Mouse (Mus musculus) spleen, adult 2 months (tissue): ENCODE measurements around the gene Abca7. TPM values are rescaled to one million over a fixed set of nuclear protein-coding genes. Genes with fewer than 3 reads are reported as not detected.

Source experiments
- DNase-seq, 2 experiments: peaks; one replicate each; pipeline versions ENCODE4 v3.0.0 to v3.0.0-alpha.2; 2012 to 2021; ENCODE audit warnings: low spot score in 2 of 2, low read depth in 1 of 2
- H3K27ac ChIP-seq: fragments of 200-500 bp; 2 replicates; pipeline ENCODE4 v1.5.1; 2012; ENCODE audit warnings: low read length, inconsistent platforms; ENCODE audit not compliant: insufficient read depth
- H3K27me3 ChIP-seq: fragments of 200-500 bp; 2 replicates; pipeline ENCODE4 v1.6.1; 2012; ENCODE audit warnings: mild to moderate bottlenecking, moderate library complexity, low read length, inconsistent platforms; ENCODE audit not compliant: control insufficient read depth, insufficient read depth
- H3K36me3 ChIP-seq: fragments of 200-500 bp; 2 replicates; pipeline ENCODE4 v1.6.1; 2012; ENCODE audit warnings: mild to moderate bottlenecking, low read length, inconsistent platforms; ENCODE audit not compliant: control insufficient read depth, insufficient read depth
- H3K4me1 ChIP-seq: fragments of 200-500 bp; 2 replicates; pipeline ENCODE4 v1.6.1; 2011; ENCODE audit warnings: inconsistent platforms; ENCODE audit not compliant: control insufficient read depth, insufficient read depth, insufficient read length
- H3K4me3 ChIP-seq: fragments of 200-500 bp; 2 replicates; pipeline ENCODE4 v1.5.1; 2011; ENCODE audit warnings: mild to moderate bottlenecking, inconsistent platforms; ENCODE audit not compliant: insufficient read depth, insufficient read length; ENCODE audit errors: extremely low read depth
- CTCF ChIP-seq: fragments of 200-500 bp; IDR thresholded peaks from 2 replicates; pipeline ENCODE4 v1.5.1; 2011; ENCODE audit warnings: mild to moderate bottlenecking, inconsistent platforms; ENCODE audit not compliant: insufficient read depth, insufficient read length, insufficient replicate concordance; ENCODE audit errors: extremely low read depth
- POLR2A ChIP-seq: fragments of 200-500 bp; IDR thresholded peaks from 2 replicates; pipeline ENCODE4 v1.6.1; 2011; ENCODE audit warnings: low read depth, low read length, inconsistent platforms
- WGBS: fragments of 180-500 bp; shearing (Covaris S2); methylation state at CpG from one replicate; pipeline ENCODE4 v1.1.7; 2018; 5-methylcytosine and 5-hydroxymethylcytosine counted together
- polyA plus RNA-seq: library from polyadenylated mRNA; depleted of rRNA; stranded (reverse); fragments of >200 nt; gene quantifications from 2 replicates; pipeline ENCODE4 v1.2.3, GENCODE M21; 2012

The Abca7 gene
- polyA plus RNA-seq, 1 experiment, result 50.4 TPM

GRCm38 (mm10) chr10:79966886-79967400 is 29.4 kb upstream of the Abca7 start:
- H3K27me3 ChIP-seq, result peaks cover 10% of the 10 kb centered on the region
- no peak overlapping the region for H3K27ac ChIP-seq
- peaks cover 38% of the 10 kb centered on the region for H3K36me3 ChIP-seq
- WGBS, result 94% methylated on average over 5 of the region's 5 CpGs
- no peak overlapping the region for H3K4me3 ChIP-seq
- no peak for TF ChIP-seq CTCF
- no peak for TF ChIP-seq POLR2A
- H3K4me1 ChIP-seq, result no peaks in the 10 kb centered on the region; the same call in 1 of the 2 replicates
- DNase-seq, result no peak

GRCm38 (mm10) chr10:79968181-79968580 is 28.1 kb upstream of the Abca7 start:
- TF ChIP-seq POLR2A (no peak), CTCF (no peak)
- peaks cover 36% of the 10 kb centered on the region for H3K36me3 ChIP-seq
- H3K4me1 ChIP-seq, result no peaks in the 10 kb centered on the region; the same call in 1 of the 2 replicates
- H3K4me3 ChIP-seq, result no peak overlapping the region
- no peak for DNase-seq
- no peak overlapping the region for H3K27ac ChIP-seq
- peaks cover 10% of the 10 kb centered on the region for H3K27me3 ChIP-seq
- WGBS, result 96% methylated on average over 1 of the region's 1 CpGs

GRCm38 (mm10) chr10:79969124-79969568 is 27.1 kb upstream of the Abca7 start:
- peaks cover 34% of the 10 kb centered on the region for H3K36me3 ChIP-seq
- H3K27ac ChIP-seq, result no peak overlapping the region
- DNase-seq, result no peak
- H3K4me1 ChIP-seq, result no peaks in the 10 kb centered on the region; the same call in 1 of the 2 replicates
- H3K4me3 ChIP-seq, result no peak overlapping the region
- WGBS, result 65% methylated on average over 3 of the region's 3 CpGs
- H3K27me3 ChIP-seq, result peaks cover 10% of the 10 kb centered on the region
- TF ChIP-seq CTCF (no peak), POLR2A (no peak)

GRCm38 (mm10) chr10:79970415-79971182 is 25.7 kb upstream of the Abca7 start, which contains the start of gene Grin3b:
Gene Grin3b (plus strand): TSS chr10:79970715.
- Histone ChIP-seq H3K4me1 (no peaks in the 10 kb centered on the region; the same call in 1 of the 2 replicates), H3K36me3 (peaks cover 29% of the 10 kb centered on the region), H3K27ac (no peak within 1 kb of the TSS), H3K4me3 (no peak within 1 kb of the TSS), H3K27me3 (peaks cover 10% of the 10 kb centered on the region)
- no peak for TF ChIP-seq CTCF
- no peak for TF ChIP-seq POLR2A
- WGBS, result 7% methylated on average over 44 of the region's 47 CpGs
- DNase-seq, result no peak

- TF ChIP-seq POLR2A, result no peak
- no peak for TF ChIP-seq CTCF
- Histone ChIP-seq H3K27ac (no peak overlapping the region), H3K36me3 (peaks cover 30% of the 10 kb centered on the region), H3K4me1 (no peaks in the 10 kb centered on the region; the same call in 1 of the 2 replicates), H3K27me3 (peaks cover 10% of the 10 kb centered on the region), H3K4me3 (no peak overlapping the region)
- no peak for DNase-seq
- WGBS, result 9% methylated on average over 21 of the region's 21 CpGs
Observed at GRCm38 (mm10) chr10:79971183-79971497, 25.2 kb upstream of the Abca7 start.

- no peaks in the 10 kb centered on the region; the same call in 1 of the 2 replicates for H3K4me1 ChIP-seq
- peaks cover 31% of the 10 kb centered on the region for H3K36me3 ChIP-seq
- no peak for DNase-seq
- no peak overlapping the region for H3K4me3 ChIP-seq
- peaks cover 10% of the 10 kb centered on the region for H3K27me3 ChIP-seq
- WGBS, result 77% methylated on average over 14 of the region's 14 CpGs
- TF ChIP-seq POLR2A (no peak), CTCF (no peak)
- no peak overlapping the region for H3K27ac ChIP-seq
Observed at GRCm38 (mm10) chr10:79972831-79973230, 23.5 kb upstream of the Abca7 start.

- no peak overlapping the region for H3K4me3 ChIP-seq
- DNase-seq, result no peak
- H3K36me3 ChIP-seq, result peaks cover 36% of the 10 kb centered on the region
- no peaks in the 10 kb centered on the region; the same call in 1 of the 2 replicates for H3K4me1 ChIP-seq
- 93% methylated on average over 21 of the region's 21 CpGs for WGBS
- TF ChIP-seq CTCF, result no peak
- TF ChIP-seq POLR2A, result no peak
- no peak overlapping the region for H3K27ac ChIP-seq
- H3K27me3 ChIP-seq, result peaks cover 10% of the 10 kb centered on the region
Observed at GRCm38 (mm10) chr10:79974087-79974486, 22.2 kb upstream of the Abca7 start.
